Mouse (Mus musculus): ENCODE measurements around the gene Gm7534. TPM values are rescaled to one million over a fixed set of nuclear protein-coding genes. Genes with fewer than 3 reads are reported as not detected.
"Not testable (repeated sequence)": the region's sequence is repeated elsewhere in the genome, so short reads cannot be mapped to it uniquely, and the experiment has no call there.

Gene Gm7534
- polyA plus RNA-seq, 1 experiment from 2014 or later = not detected

DNA sequence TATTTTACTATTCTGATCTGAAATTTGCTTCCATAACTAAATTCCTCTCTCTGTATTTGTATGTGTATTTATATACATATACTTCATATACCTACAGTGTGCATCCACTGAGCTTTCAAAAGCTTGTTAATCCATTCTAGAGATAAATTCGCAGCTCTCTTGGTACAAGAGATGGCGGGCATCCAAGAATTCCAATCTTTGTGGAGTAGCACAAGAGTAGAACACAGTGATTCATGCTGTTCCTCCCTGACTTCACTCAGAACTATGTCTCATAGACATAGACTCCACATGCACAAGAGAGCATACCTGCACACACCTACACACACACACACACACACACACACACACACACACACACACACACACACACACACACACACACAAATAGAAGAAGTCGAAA, 30.4 kb downstream of the Gm7534 start:
- Histone ChIP-seq H3K27ac (ENCODE audit: low read depth, low read length) (no peak overlapping the region), H3K27me3 (replicated peaks; ENCODE audit: control insufficient read depth, insufficient read depth, low read length) (no peaks in the 10 kb centered on the region), H3K9ac (ENCODE audit: low read length) (no peak overlapping the region), H3K4me3 (ENCODE audit: low read depth, low read length) (no peak overlapping the region), H3K4me1 (ENCODE audit: control insufficient read depth, insufficient read depth, low read length) (no peaks in the 10 kb centered on the region), H3K4me2 (ENCODE audit: low read length) (no peak overlapping the region), H3K36me3 (ENCODE audit: control insufficient read depth, insufficient read depth, low read length) (no peaks in the 10 kb centered on the region), H3K9me3 (replicated peaks; ENCODE audit: control insufficient read depth, low read length) (no peaks in the 10 kb centered on the region)
- no peak for ATAC-seq
- 75% methylated on average over 3 of the region's 3 CpGs for WGBS
- DNase-seq (ENCODE audit: low spot score) = peak; percentile 26

DNA sequence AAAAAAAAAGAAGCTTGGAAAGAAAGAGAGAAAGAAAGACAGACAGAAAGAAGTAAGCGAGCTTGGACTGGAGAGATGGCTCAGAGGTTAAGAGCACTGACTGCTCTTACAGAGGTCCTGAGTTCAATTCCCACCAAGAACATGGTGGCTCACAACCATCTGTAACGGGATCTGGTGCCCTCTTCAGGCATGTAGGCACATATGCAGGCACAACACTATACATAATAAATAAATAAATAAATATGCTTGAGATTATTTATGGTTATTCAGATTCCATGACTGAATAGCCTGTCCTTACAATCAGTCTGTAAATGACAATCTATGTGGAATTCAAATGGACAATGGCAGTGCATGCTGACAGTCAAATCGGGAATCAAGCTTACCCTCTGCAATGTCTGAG, 35.9 kb downstream of the Gm7534 start:
- no peak overlapping the region for H3K4me2 ChIP-seq (ENCODE audit: low read length)
- no peaks in the 10 kb centered on the region for H3K9me3 ChIP-seq (replicated peaks; ENCODE audit: control insufficient read depth, low read length)
- H3K36me3 ChIP-seq (ENCODE audit: control insufficient read depth, insufficient read depth, low read length) = 0 out of 2 replicates have a peak, but pooled peaks cover 11% of the 10 kb centered on the region
- WGBS = 96% methylated on average over 3 of the region's 3 CpGs
- no peaks in the 10 kb centered on the region for H3K27me3 ChIP-seq (replicated peaks; ENCODE audit: control insufficient read depth, insufficient read depth, low read length)
- DNase-seq (ENCODE audit: low spot score) (no peak), ATAC-seq (no peak)
- H3K27ac ChIP-seq (ENCODE audit: low read depth, low read length) = no peak overlapping the region
- H3K9ac ChIP-seq (ENCODE audit: low read length) = no peak overlapping the region
- no peak overlapping the region for H3K4me3 ChIP-seq (ENCODE audit: low read depth, low read length)
- no peaks in the 10 kb centered on the region for H3K4me1 ChIP-seq (ENCODE audit: control insufficient read depth, insufficient read depth, low read length)

DNA sequence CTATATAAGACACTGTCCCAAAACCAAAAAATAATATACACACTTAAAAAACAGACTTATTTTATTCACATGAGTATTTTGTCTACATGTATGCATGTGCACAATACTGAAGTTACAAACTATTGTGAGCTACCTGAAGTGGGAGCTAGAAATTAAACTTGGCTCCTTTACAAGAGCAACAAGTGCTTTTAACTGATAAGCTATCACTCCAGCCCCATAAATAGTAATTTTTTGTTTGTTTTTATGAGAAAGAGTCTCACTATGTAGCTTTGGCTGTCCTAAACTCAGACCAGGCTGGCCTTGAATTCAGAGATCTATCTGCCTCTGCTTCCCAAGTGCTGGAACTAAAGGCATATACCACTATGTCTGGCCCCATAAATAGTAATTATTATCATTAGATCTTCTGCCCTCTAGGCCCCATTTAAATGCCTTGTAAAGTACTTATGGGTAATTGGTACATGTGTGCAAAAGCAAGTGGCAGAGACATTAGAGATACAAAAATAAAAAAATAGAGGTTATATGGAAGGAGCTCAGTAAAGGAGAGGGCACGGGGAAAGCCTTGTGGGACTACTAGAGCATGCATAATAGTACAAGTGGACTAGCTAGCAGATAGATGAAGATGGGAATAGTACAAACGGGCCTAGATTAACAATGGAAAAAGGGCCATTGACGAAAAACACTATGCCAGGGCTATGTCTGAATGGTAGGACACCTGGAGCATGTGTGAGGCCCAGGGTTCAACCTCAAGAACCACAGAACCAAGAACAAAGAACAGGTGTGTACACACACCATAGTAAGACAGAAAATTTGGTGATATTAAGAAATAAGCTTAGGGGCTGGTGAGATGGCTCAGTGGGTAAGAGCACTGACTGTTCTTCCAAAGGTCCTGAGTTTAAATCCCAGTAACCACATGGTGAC, 37.0 kb downstream of the Gm7534 start:
- ATAC-seq (no peak), DNase-seq (ENCODE audit: low spot score) (no peak)
- Histone ChIP-seq H3K36me3 (ENCODE audit: control insufficient read depth, insufficient read depth, low read length) (0 out of 2 replicates have a peak, but pooled peaks cover 11% of the 10 kb centered on the region), H3K4me1 (ENCODE audit: control insufficient read depth, insufficient read depth, low read length) (no peaks in the 10 kb centered on the region), H3K4me2 (ENCODE audit: low read length) (no peak overlapping the region), H3K9me3 (replicated peaks; ENCODE audit: control insufficient read depth, low read length) (no peaks in the 10 kb centered on the region), H3K27me3 (replicated peaks; ENCODE audit: control insufficient read depth, insufficient read depth, low read length) (no peaks in the 10 kb centered on the region), H3K27ac (ENCODE audit: low read depth, low read length) (no peak overlapping the region), H3K4me3 (ENCODE audit: low read depth, low read length) (no peak overlapping the region), H3K9ac (ENCODE audit: low read length) (no peak overlapping the region)
- 89% methylated on average over 3 of the region's 3 CpGs for WGBS

DNA sequence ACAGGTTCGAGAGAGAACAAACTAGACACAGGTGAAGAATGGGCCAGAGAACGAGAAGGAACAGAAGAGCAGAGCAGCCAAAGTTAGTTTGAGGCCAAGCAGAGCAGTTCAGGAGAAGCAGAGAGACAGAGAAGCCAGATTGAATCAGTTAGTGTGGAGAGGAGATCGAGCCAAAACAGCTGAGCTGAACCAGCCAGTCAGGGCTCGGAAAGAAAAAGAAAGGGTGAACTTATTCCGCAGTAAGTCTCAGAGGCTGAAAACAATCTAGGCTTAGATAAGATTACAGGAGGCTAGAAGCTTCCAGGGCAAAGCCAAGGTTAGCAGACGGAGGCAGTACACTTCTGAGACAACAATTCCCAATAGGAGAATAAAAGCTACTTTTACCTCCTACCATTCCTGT, 37.8 kb downstream of the Gm7534 start:
- Histone ChIP-seq H3K4me2 (ENCODE audit: low read length) (no peak overlapping the region), H3K4me1 (ENCODE audit: control insufficient read depth, insufficient read depth, low read length) (no peaks in the 10 kb centered on the region), H3K27ac (ENCODE audit: low read depth, low read length) (no peak overlapping the region), H3K27me3 (replicated peaks; ENCODE audit: control insufficient read depth, insufficient read depth, low read length) (no peaks in the 10 kb centered on the region), H3K9ac (ENCODE audit: low read length) (no peak overlapping the region), H3K4me3 (ENCODE audit: low read depth, low read length) (no peak overlapping the region), H3K9me3 (replicated peaks; ENCODE audit: control insufficient read depth, low read length) (no peaks in the 10 kb centered on the region), H3K36me3 (ENCODE audit: control insufficient read depth, insufficient read depth, low read length) (0 out of 2 replicates have a peak, but pooled peaks cover 11% of the 10 kb centered on the region)
- 87% methylated on average over 6 of the region's 6 CpGs for WGBS
- DNase-seq (ENCODE audit: low spot score) (no peak), ATAC-seq (no peak)

DNA sequence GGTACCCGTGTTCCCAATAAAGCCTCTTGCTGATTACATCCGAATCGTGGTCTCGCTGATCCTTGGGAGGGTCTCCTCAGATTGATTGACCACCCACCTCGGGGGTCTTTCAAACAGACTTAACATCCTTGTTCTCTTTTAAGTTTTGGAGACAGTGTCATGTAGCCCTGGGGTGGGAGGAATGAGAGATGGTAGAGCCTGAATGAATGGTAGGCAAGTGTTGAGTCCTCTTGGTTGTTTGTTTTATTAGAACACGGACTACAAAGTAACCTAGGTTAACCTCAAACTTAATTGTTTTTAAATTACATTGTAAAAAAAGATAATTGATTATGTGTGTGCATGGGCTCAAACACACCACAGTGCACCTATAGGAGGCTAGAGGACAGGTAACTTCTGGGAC, 38.2 kb downstream of the Gm7534 start:
- Histone ChIP-seq H3K9ac (ENCODE audit: low read length) (no peak overlapping the region), H3K9me3 (replicated peaks; ENCODE audit: control insufficient read depth, low read length) (no peaks in the 10 kb centered on the region), H3K27me3 (replicated peaks; ENCODE audit: control insufficient read depth, insufficient read depth, low read length) (no peaks in the 10 kb centered on the region), H3K36me3 (ENCODE audit: control insufficient read depth, insufficient read depth, low read length) (0 out of 2 replicates have a peak, but pooled peaks cover 11% of the 10 kb centered on the region), H3K27ac (ENCODE audit: low read depth, low read length) (no peak overlapping the region), H3K4me2 (ENCODE audit: low read length) (no peak overlapping the region), H3K4me3 (ENCODE audit: low read depth, low read length) (no peak overlapping the region), H3K4me1 (ENCODE audit: control insufficient read depth, insufficient read depth, low read length) (no peaks in the 10 kb centered on the region)
- DNase-seq (ENCODE audit: low spot score) (no peak), ATAC-seq (no peak)
- WGBS = 93% methylated on average over 5 of the region's 6 CpGs

DNA sequence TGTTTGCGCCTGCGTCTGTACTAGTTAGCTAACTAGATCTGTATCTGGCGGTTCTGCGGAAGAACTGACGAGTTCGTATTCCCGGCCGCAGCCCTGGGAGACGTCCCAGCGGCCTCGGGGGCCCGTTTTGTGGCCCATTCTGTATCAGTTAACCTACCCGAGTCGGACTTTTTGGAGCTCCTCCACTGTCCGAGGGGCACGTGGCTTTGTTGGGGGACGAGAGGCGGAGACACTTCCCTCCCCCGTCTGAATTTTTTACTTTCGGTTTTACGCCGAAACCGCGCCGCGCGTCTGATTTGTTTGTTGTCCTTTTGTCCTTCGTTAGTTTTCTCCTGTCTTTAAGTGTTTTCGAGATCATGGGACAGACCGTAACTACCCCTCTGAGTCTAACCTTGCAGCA, 42.7 kb downstream of the Gm7534 start:
- peak; percentile 40 for DNase-seq (ENCODE audit: low spot score)
- ATAC-seq; H3K36me3 ChIP-seq (ENCODE audit: control insufficient read depth, insufficient read depth, low read length); H3K27me3 ChIP-seq (replicated peaks; ENCODE audit: control insufficient read depth, insufficient read depth, low read length); H3K4me1 ChIP-seq (ENCODE audit: control insufficient read depth, insufficient read depth, low read length); H3K9me3 ChIP-seq (replicated peaks; ENCODE audit: control insufficient read depth, low read length); H3K27ac ChIP-seq (ENCODE audit: low read depth, low read length): not testable (repeated sequence)
- Histone ChIP-seq H3K4me3 (ENCODE audit: low read depth, low read length) (peak overlapping the region; percentile 40), H3K4me2 (ENCODE audit: low read length) (peak overlapping the region; percentile 49), H3K9ac (ENCODE audit: low read length) (peak overlapping the region; percentile 45; the same call in 1 of the 2 replicates)
- WGBS = 8% methylated on average over 27 of the region's 30 CpGs

DNA sequence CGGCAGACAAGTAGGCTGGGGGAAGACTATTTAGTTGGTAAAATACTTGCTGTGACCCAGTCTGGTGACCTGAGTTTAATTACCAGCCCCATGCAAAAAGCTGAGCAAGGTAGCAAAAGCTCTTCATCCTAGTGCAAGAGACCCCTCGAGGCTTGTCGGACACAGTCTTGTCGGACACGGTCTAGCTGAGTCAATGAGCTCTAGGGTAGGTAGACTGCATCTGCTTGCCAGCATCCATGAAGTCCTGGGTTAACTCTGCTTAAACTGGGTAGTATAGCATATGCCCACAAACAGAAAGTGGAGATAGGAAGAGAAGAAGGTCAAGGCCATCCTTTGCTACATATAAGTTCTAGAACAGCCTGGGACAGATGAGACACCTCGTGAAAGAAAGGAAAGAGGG, 44.0 kb downstream of the Gm7534 start:
- ATAC-seq (no peak), DNase-seq (ENCODE audit: low spot score) (no peak)
- H3K9me3 ChIP-seq (replicated peaks; ENCODE audit: control insufficient read depth, low read length) = no peaks in the 10 kb centered on the region

DNA sequence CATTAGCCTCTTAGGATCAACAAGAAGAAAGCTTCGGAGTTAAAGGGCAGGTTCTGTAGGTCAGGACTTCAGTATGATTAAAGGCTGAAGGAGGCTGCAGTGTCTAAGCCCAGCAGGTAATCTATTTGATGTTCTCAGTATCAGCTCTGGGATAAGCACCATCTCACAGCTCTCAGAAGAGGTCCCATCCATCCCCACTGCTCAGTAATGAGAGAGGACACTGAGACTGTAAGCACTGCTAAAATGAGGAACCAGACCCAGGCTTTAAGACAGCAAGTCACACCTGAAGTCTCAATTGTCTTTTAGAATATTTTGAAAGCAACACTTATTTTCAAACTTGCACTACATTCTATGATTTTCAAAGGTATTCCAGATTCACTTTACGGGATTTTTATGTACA, 45.2 kb downstream of the Gm7534 start:
- DNase-seq (ENCODE audit: low spot score) (no peak), ATAC-seq (no peak)
- H3K4me2 ChIP-seq (ENCODE audit: low read length) = no peak overlapping the region
- H3K4me3 ChIP-seq (ENCODE audit: low read depth, low read length) = no peak overlapping the region
- no peaks in the 10 kb centered on the region for H3K4me1 ChIP-seq (ENCODE audit: control insufficient read depth, insufficient read depth, low read length)
- no peak overlapping the region for H3K9ac ChIP-seq (ENCODE audit: low read length)
- 77% methylated on average over 2 of the region's 2 CpGs for WGBS
- H3K27me3 ChIP-seq (replicated peaks; ENCODE audit: control insufficient read depth, insufficient read depth, low read length) = no peaks in the 10 kb centered on the region
- no peak overlapping the region for H3K27ac ChIP-seq (ENCODE audit: low read depth, low read length)
- no peaks in the 10 kb centered on the region for H3K9me3 ChIP-seq (replicated peaks; ENCODE audit: control insufficient read depth, low read length)
- H3K36me3 ChIP-seq (ENCODE audit: control insufficient read depth, insufficient read depth, low read length) = peaks cover 7% of the 10 kb centered on the region; the same call in 1 of the 2 replicates

More for the DNA sequence above, 44.0 kb downstream of the Gm7534 start:
- H3K9ac ChIP-seq (ENCODE audit: low read length) = no peak overlapping the region
- no peaks in the 10 kb centered on the region for H3K4me1 ChIP-seq (ENCODE audit: control insufficient read depth, insufficient read depth, low read length)
- peaks cover 5% of the 10 kb centered on the region; the same call in 1 of the 2 replicates for H3K36me3 ChIP-seq (ENCODE audit: control insufficient read depth, insufficient read depth, low read length)
- 90% methylated on average over 6 of the region's 6 CpGs for WGBS
- H3K27ac ChIP-seq (ENCODE audit: low read depth, low read length) = no peak overlapping the region
- no peak overlapping the region for H3K4me3 ChIP-seq (ENCODE audit: low read depth, low read length)
- no peaks in the 10 kb centered on the region for H3K27me3 ChIP-seq (replicated peaks; ENCODE audit: control insufficient read depth, insufficient read depth, low read length)
- H3K4me2 ChIP-seq (ENCODE audit: low read length) = no peak overlapping the region

DNA sequence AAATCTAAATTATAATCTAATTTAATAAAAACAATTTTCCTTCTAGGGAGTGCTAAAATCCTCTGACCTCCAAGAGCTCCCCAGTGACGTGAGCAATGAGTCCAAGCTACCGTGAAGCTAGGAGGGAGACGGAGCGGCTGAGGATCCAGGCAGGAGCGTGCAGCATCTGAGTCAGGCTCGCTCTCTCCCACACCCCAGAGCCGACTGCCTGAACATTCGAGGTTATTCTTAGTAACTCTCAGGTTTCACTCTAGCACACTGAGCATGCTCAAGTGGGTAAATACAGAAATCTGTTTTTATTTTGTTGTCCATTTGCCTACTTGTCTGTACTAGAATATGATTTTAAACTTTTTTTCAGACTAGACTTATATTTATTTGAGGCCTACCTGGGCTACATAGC, 46.1 kb downstream of the Gm7534 start:
- H3K9ac ChIP-seq (ENCODE audit: low read length) = no peak overlapping the region; the same call in 1 of the 2 replicates
- no peaks in the 10 kb centered on the region for H3K27me3 ChIP-seq (replicated peaks; ENCODE audit: control insufficient read depth, insufficient read depth, low read length)
- 84% methylated on average over 8 of the region's 8 CpGs for WGBS
- no peak overlapping the region for H3K4me2 ChIP-seq (ENCODE audit: low read length)
- H3K4me3 ChIP-seq (ENCODE audit: low read depth, low read length) = no peak overlapping the region
- H3K4me1 ChIP-seq (ENCODE audit: control insufficient read depth, insufficient read depth, low read length) = no peaks in the 10 kb centered on the region
- peaks cover 15% of the 10 kb centered on the region for H3K36me3 ChIP-seq (ENCODE audit: control insufficient read depth, insufficient read depth, low read length)
- no peaks in the 10 kb centered on the region for H3K9me3 ChIP-seq (replicated peaks; ENCODE audit: control insufficient read depth, low read length)
- DNase-seq (ENCODE audit: low spot score) (no peak), ATAC-seq (no peak)
- H3K27ac ChIP-seq (ENCODE audit: low read depth, low read length) = no peak overlapping the region
